Mouse (Mus musculus) erythroblast, embryonic 14.5 days (primary cell): ENCODE results near the gene Zfp978. TPM values are rescaled to one million over a fixed set of nuclear protein-coding genes. Genes with fewer than 3 reads are reported as not detected.
"Not testable (repeated sequence)": the region's sequence is repeated elsewhere in the genome, so short reads cannot be mapped to it uniquely, and the experiment has no call there.

Source experiments
- H3K27me3 ChIP-seq: 2 replicates; pipeline ENCODE4 v1.6.1; 2012; ENCODE audit warnings: inconsistent platforms; ENCODE audit not compliant: control insufficient read depth
- H3K36me3 ChIP-seq: 2 replicates; pipeline ENCODE4 v1.6.1; 2012; ENCODE audit warnings: mild to moderate bottlenecking, inconsistent platforms; ENCODE audit not compliant: control insufficient read depth
- H3K4me1 ChIP-seq: 2 replicates; pipeline ENCODE4 v1.6.1; 2012; ENCODE audit warnings: inconsistent platforms; ENCODE audit not compliant: control insufficient read depth
- H3K4me3 ChIP-seq: replicated peaks from 2 replicates; pipeline ENCODE3; 2012; ENCODE audit warnings: moderate library complexity, mild to moderate bottlenecking, inconsistent platforms
- H3K9me3 ChIP-seq: 2 replicates; pipeline ENCODE4 v1.6.1; 2012; ENCODE audit warnings: low read length, inconsistent platforms, mixed read lengths; ENCODE audit not compliant: control insufficient read depth
- GATA1 ChIP-seq: IDR thresholded peaks from 2 replicates; pipeline ENCODE4 v1.6.1; 2012; ENCODE audit warnings: low read length, inconsistent platforms, mixed read lengths
- TAL1 ChIP-seq: IDR thresholded peaks from 3 replicates; pipeline ENCODE4 v1.6.1; 2012; ENCODE audit warnings: low read length, inconsistent platforms, mixed read lengths
- polyA plus RNA-seq: library from polyadenylated mRNA; stranded (reverse); fragments of >175 nt; gene quantifications from 2 replicates; pipeline ENCODE4 v1.2.3, GENCODE M21; 2012

Zfp978 gene
- polyA plus RNA-seq, 1 experiment, result not detected

DNA sequence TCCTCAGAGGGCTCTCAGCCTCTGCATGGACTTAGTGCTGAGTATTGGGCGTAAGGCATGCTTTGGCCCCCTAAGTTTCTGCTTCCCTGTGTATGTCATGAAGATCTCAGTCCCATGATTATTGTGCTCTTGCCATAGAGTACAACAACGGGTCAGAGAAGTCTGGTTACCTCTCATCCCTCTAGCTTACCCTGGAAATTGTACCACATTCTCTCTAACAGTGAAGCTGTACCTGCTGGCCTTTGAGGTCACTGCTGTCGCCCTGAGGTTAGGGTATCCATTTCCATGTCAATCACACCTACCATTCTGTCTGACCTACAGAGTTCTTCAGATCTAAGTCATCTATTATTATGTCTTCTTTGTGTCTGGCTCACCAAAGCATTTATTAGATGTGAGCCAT lies 62.0 kb downstream of the Zfp978 start:
- no peaks in the 10 kb centered on the region for H3K36me3 ChIP-seq
- H3K9me3 ChIP-seq, result peaks cover 24% of the 10 kb centered on the region
- H3K4me3 ChIP-seq, result no peak overlapping the region
- H3K27me3 ChIP-seq, result no peaks in the 10 kb centered on the region
- H3K4me1 ChIP-seq, result no peaks in the 10 kb centered on the region
- TF ChIP-seq GATA1, result no peak
- TF ChIP-seq TAL1, result no peak

DNA sequence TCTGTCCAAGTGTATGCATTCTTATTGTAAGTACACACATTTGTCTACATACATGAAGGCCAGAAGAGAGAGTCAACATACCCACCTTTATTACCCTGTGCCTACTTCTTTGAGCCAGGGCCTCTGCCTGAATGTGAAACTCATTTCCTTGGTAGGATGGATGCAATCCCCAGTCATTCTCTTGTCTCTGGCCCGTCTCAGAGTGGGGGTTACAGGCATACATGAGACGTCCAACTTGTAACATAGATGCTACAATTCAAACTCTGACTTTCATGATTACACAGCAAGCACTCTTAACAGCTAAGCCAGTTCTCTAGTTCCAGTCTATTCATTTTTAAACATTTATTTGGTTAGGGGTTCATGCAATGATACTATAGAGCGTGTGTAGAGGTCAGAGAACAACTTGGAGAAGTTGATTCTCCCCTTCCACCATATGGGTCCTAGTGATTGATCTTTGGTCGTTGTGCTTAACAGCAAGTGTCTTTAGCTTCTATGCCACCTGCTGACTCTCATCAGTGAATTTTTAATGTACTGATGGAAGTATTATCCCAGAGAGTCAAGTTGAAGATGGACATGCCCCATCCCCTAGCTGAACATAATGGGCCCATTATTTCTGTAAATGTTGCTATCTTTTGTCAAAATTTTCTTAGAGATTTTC lies 62.7 kb downstream of the Zfp978 start:
- no peak for TF ChIP-seq GATA1
- TF ChIP-seq TAL1, result no peak
- H3K4me1 ChIP-seq, result no peaks in the 10 kb centered on the region

DNA sequence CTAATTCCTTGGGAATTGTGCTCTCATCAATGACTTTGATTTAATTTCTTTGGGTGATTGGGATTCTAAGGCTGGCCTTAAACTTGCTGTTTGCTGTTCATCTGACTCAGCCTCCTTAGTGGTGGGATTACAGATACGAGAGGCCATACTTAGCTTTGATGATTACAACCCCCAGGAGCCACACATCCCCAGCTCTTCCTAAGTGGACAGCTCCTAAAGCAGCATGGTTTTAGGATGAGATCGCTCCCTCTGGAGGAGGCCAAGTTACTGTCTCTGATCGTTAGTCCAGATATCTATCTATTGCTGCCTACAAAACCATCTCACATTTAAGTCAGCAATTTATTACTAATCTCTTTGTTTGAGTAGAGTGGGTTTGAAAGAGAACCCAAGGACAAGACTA lies 63.3 kb downstream of the Zfp978 start:
- H3K4me3 ChIP-seq, H3K36me3 ChIP-seq, H3K27me3 ChIP-seq, H3K4me1 ChIP-seq: not testable (repeated sequence)
- peaks cover 21% of the 10 kb centered on the region for H3K9me3 ChIP-seq

More for the DNA sequence above, 62.7 kb downstream of the Zfp978 start:
- no peaks in the 10 kb centered on the region for H3K36me3 ChIP-seq
- no peaks in the 10 kb centered on the region for H3K27me3 ChIP-seq
- peaks cover 24% of the 10 kb centered on the region for H3K9me3 ChIP-seq
- no peak overlapping the region for H3K4me3 ChIP-seq

DNA sequence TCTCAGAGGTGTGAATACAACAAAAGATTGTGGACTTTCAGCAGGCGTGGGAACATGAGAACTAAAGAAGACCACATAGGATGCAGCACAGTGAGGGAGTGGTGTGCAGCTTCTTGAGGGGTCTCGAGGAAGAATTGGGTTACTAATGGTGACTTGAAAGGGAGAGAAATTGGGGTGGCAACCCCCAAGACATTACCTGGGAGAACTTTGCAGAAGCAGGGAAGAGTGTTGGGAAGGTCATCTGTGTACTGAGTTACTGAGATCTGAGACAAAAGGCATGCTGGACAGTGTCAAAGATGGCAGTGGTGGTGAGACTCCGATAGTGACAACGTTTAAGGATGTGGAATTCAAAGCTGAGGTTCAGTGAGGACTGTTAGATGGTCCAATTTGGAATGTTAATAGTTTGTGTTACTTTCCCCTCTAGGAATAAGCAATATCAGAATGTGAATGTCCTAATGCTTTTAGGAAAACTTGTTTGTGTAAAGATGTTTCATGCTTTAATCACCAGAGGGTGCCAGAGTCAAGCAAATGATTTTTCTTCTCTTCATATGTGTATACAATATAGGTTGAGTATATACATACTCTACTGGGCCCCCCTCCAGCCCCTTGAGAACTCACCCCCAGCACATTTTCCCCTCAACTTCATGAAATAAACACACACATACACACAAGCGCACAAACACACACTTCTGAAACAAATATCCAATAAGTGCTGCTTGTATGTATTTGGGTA lies 64.7 kb downstream of the Zfp978 start:
- peaks cover 15% of the 10 kb centered on the region for H3K9me3 ChIP-seq
- not testable (repeated sequence) for H3K4me1 ChIP-seq, H3K4me3 ChIP-seq, H3K27me3 ChIP-seq, H3K36me3 ChIP-seq

DNA sequence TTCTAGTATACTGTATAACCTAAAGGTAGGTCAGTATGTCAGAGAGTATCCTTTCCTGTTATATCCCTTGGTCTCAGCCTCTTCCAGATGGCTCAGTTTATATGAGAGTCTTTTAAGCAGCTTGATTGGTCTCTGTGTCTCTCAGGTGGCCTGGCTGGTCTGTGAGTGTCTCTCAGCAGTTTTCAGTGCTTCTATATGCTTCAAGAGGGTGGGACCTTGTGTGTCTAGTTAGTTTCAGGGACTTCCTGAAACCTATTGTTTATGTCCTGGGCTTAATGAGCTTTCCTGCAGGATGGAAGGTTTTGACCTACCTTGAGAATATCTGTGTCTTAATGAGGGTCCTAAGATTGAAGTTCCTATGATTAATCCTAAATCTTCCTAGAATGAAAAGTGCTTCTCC lies 69.5 kb downstream of the Zfp978 start:
- Histone ChIP-seq H3K4me1 (no peaks in the 10 kb centered on the region), H3K9me3 (peaks cover 20% of the 10 kb centered on the region), H3K4me3 (no peak overlapping the region), H3K27me3 (no peaks in the 10 kb centered on the region), H3K36me3 (no peaks in the 10 kb centered on the region)
- TF ChIP-seq TAL1 (no peak), GATA1 (no peak)

DNA sequence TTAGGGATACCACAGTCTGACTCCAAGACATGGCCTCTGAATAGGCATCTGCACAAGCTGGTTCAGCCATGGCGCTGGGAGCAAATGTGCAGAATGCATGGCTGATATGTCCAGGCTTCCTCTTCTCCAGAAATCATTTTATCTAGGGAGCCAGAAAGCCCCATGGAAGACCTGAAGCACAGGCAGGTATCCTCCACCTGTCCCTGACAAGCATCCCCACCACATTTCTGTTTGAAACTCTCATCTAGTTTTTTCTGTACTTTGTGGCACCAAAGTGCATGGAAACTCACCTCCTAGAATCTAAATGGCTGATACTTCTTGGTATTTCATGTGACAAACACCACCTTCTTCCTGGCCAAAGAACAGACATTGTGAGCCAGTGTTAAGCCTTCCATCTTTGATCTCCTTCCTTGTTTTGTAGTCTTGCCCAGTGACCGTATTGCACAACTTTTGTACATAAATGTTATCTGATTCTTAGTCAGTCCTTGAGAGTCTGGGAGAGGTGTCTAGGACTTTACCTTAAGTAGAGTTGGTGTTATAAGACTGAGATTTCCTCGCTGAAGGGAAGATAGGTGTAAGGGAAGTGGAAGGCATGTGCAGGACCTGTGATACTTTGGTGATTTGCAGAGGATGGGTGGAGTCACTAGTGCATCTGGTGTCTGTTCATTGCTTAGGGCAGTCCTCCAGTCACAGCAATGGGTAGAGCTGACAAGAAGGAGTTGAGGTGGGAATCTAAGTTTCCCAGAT lies 70.8 kb downstream of the Zfp978 start:
- H3K27me3 ChIP-seq, H3K4me1 ChIP-seq, H3K36me3 ChIP-seq, H3K4me3 ChIP-seq: not testable (repeated sequence)
- H3K9me3 ChIP-seq, result peaks cover 22% of the 10 kb centered on the region

DNA sequence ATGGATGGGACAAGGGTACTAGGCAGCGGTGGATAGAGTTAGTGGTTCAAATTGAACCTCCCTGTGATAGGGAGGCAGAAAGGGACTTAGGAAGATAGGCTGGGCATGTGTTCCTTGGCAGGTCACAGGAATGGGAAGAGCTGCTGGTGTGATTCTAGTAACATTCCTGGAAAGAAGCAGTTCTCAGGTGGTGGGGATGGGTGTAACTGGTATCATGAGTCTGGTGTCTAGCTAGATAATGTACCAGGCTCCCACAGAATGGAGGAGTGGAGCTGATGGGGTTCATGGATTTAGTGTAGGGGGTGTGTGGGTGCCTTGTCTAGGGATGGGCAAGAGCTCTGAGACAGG lies 71.3 kb downstream of the Zfp978 start:
- Histone ChIP-seq H3K4me1 (no peaks in the 10 kb centered on the region), H3K27me3 (no peaks in the 10 kb centered on the region), H3K36me3 (no peaks in the 10 kb centered on the region), H3K9me3 (peaks cover 24% of the 10 kb centered on the region), H3K4me3 (no peak overlapping the region)
- no peak for TF ChIP-seq GATA1
- no peak for TF ChIP-seq TAL1

DNA sequence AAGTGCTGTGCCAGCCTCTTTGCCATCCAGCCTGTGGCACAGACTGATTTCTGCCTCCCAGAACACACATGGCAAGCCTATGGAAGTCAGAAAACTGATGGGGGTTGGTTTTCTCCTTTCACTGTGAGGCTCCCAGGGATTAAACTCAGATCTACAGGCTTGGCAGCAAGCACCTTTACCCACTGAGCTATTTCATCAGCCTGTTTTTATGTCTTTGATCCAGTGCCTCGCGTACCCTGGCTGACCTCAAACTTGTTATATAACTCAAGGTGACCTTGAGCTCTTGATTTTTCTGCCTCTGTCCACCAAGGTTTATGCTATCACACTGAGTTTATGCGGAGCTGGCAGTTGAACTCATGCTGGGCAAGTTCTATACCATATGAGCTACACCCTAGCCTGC lies 71.9 kb downstream of the Zfp978 start:
- Histone ChIP-seq H3K27me3 (no peaks in the 10 kb centered on the region), H3K9me3 (peaks cover 24% of the 10 kb centered on the region), H3K4me3 (no peak overlapping the region), H3K4me1 (no peaks in the 10 kb centered on the region), H3K36me3 (no peaks in the 10 kb centered on the region)
- TF ChIP-seq GATA1, result no peak
- no peak for TF ChIP-seq TAL1

DNA sequence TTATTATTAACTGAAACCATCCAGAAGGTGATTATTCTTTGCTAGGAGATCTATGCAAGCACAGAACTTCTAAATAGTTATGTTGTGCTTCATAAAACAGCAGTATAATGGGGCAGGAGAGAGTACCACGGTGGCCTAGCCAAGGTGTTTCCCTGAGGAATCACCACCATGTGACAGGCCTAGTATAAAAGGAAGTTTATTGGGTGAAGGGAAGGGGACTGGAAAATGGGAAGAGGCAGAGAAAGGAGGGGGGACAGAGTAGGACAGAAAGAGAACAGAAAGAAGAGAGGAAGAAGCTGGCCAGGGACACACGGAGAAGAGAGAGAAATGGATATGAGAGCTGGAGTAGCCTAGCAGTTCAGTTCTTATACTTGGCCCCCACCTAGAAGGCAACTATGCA lies 72.8 kb downstream of the Zfp978 start:
- H3K36me3 ChIP-seq, result no peaks in the 10 kb centered on the region
- no peaks in the 10 kb centered on the region for H3K4me1 ChIP-seq
- TF ChIP-seq TAL1 (no peak), GATA1 (no peak)
- H3K9me3 ChIP-seq, result peaks cover 24% of the 10 kb centered on the region
- no peaks in the 10 kb centered on the region for H3K27me3 ChIP-seq
- no peak overlapping the region for H3K4me3 ChIP-seq

Other genes starting within 250 kb of the Zfp978 start
- gene Zfp991, start 229.3 kb upstream of the Zfp978 start, polyA plus RNA-seq, result not detected in 2 replicates
- gene Zfp988, start 55.6 kb upstream of the Zfp978 start, polyA plus RNA-seq, result not detected in 2 replicates
- gene Zfp982, start 131.1 kb downstream of the Zfp978 start, polyA plus RNA-seq, result not detected in 2 replicates
- not detected in 2 replicates for gene Gm16503, start 178.9 kb downstream of the Zfp978 start, polyA plus RNA-seq
- gene Zfp985, start 192.0 kb downstream of the Zfp978 start, polyA plus RNA-seq, result not detected in 2 replicates